Mouse (Mus musculus) forebrain, embryonic 13.5 days (tissue): ENCODE measurements around the gene Ckap4. TPM values are rescaled to one million over a fixed set of nuclear protein-coding genes. Genes with fewer than 3 reads are reported as not detected.
"Not testable (repeated sequence)": the region's sequence is repeated elsewhere in the genome, so short reads cannot be mapped to it uniquely, and the experiment has no call there.

Source experiments
- ATAC-seq: fragments of 200-750 bp; cut with Nextera tagmentation; 2 replicates; pipeline ENCODE4 v1.8.0; 2017
- H3K27ac ChIP-seq: fragments of 300-500 bp; sonication (generic); 2 replicates; pipeline ENCODE4 v1.5.1; 2015; ENCODE audit warnings: inconsistent platforms, mild to moderate bottlenecking, moderate library complexity
- H3K27me3 ChIP-seq: fragments of 300-500 bp; sonication (generic); 2 replicates; pipeline ENCODE4 v1.6.1; 2015; ENCODE audit warnings: mild to moderate bottlenecking, inconsistent platforms
- H3K36me3 ChIP-seq: fragments of 300-500 bp; sonication (generic); 2 replicates; pipeline ENCODE4 v1.6.1; 2015; ENCODE audit warnings: mild to moderate bottlenecking, inconsistent platforms; ENCODE audit not compliant: poor library complexity, severe bottlenecking
- H3K4me1 ChIP-seq: fragments of 300-500 bp; sonication (generic); 2 replicates; pipeline ENCODE4 v1.6.1; 2015; ENCODE audit warnings: inconsistent platforms
- H3K4me2 ChIP-seq: fragments of 300-500 bp; sonication (generic); 2 replicates; pipeline ENCODE4 v1.6.1; 2015; ENCODE audit warnings: inconsistent platforms, mild to moderate bottlenecking, moderate library complexity
- H3K4me3 ChIP-seq: fragments of 300-500 bp; sonication (generic); 2 replicates; pipeline ENCODE4 v1.5.1; 2015; ENCODE audit warnings: mild to moderate bottlenecking, inconsistent platforms
- H3K9ac ChIP-seq: fragments of 300-500 bp; sonication (generic); 2 replicates; pipeline ENCODE4 v1.6.1; 2015; ENCODE audit warnings: mild to moderate bottlenecking, inconsistent platforms
- H3K9me3 ChIP-seq: fragments of 300-500 bp; sonication (generic); replicated peaks from 2 replicates; pipeline ENCODE4 v1.6.1; 2016; ENCODE audit warnings: inconsistent platforms
- WGBS: fragments of 180-500 bp; shearing (Covaris S2); methylation state at CpG from one replicate; pipeline ENCODE4 v1.1.7; 2015; 5-methylcytosine and 5-hydroxymethylcytosine counted together
- polyA plus RNA-seq: library from polyadenylated mRNA; unstranded; fragments of >200 nt; fragmentation: Nextera tagmentation; extraction: Ambion mirVana; gene quantifications from 2 replicates; pipeline ENCODE4 v1.2.1, GENCODE M21; 2015

The Ckap4 gene
- polyA plus RNA-seq, 1 experiment from 2014 or later, result 39.0 TPM

- H3K9ac ChIP-seq, result no peak overlapping the region
- no peak overlapping the region for H3K4me2 ChIP-seq
- H3K36me3 ChIP-seq, result peaks cover 39% of the 10 kb centered on the region
- ATAC-seq, result no peak
- no peaks in the 10 kb centered on the region for H3K4me1 ChIP-seq
- no peaks in the 10 kb centered on the region for H3K27me3 ChIP-seq
- H3K27ac ChIP-seq, result no peak overlapping the region
- 52% methylated on average over 10 of the region's 10 CpGs for WGBS
- H3K4me3 ChIP-seq, result no peak overlapping the region
- H3K9me3 ChIP-seq, result no peaks in the 10 kb centered on the region
Measured at GRCm38 (mm10) chr10:84523682-84524081, 10.2 kb downstream of the Ckap4 start.

- Histone ChIP-seq H3K27me3 (no peaks in the 10 kb centered on the region), H3K9ac (no peak overlapping the region), H3K4me3 (no peak overlapping the region), H3K4me2 (no peak overlapping the region), H3K36me3 (no peaks in the 10 kb centered on the region), H3K9me3 (no peaks in the 10 kb centered on the region), H3K4me1 (peaks cover 3% of the 10 kb centered on the region; the same call in 1 of the 2 replicates), H3K27ac (no peak overlapping the region)
- 0 out of 2 replicates have a peak, but pooled peaks have one; percentile 9 for ATAC-seq
- WGBS, result 69% methylated on average over 11 of the region's 11 CpGs
Measured at GRCm38 (mm10) chr10:84516414-84516927, 17.4 kb downstream of the Ckap4 start.

GRCm38 (mm10) chr10:84515980-84516379 lies 17.9 kb downstream of the Ckap4 start:
- not testable (repeated sequence) for H3K27ac ChIP-seq, H3K4me1 ChIP-seq, H3K27me3 ChIP-seq, H3K36me3 ChIP-seq, H3K4me3 ChIP-seq, H3K9ac ChIP-seq, H3K9me3 ChIP-seq, H3K4me2 ChIP-seq
- ATAC-seq, result peak; percentile 11
- 62% methylated on average over 1 of the region's 1 CpGs for WGBS

- no peaks in the 10 kb centered on the region for H3K9me3 ChIP-seq
- no peak overlapping the region for H3K4me3 ChIP-seq
- ATAC-seq, result peak; percentile 86
- WGBS, result 18% methylated on average over 3 of the region's 3 CpGs
- no peak overlapping the region for H3K4me2 ChIP-seq
- no peak overlapping the region for H3K9ac ChIP-seq
- H3K27ac ChIP-seq, result no peak overlapping the region
- no peaks in the 10 kb centered on the region for H3K36me3 ChIP-seq
- peaks cover 3% of the 10 kb centered on the region; the same call in 1 of the 2 replicates for H3K4me1 ChIP-seq
- H3K27me3 ChIP-seq, result no peaks in the 10 kb centered on the region
Measured at GRCm38 (mm10) chr10:84515512-84515950, 18.3 kb downstream of the Ckap4 start.

- Histone ChIP-seq H3K4me2 (no peak overlapping the region), H3K4me3 (no peak overlapping the region), H3K9ac (no peak overlapping the region), H3K27me3 (no peaks in the 10 kb centered on the region), H3K36me3 (no peaks in the 10 kb centered on the region), H3K4me1 (peaks cover 3% of the 10 kb centered on the region; the same call in 1 of the 2 replicates), H3K27ac (no peak overlapping the region), H3K9me3 (no peaks in the 10 kb centered on the region)
- no peak for ATAC-seq
- 41% methylated on average over 5 of the region's 5 CpGs for WGBS
Measured at GRCm38 (mm10) chr10:84514038-84514578, 19.8 kb downstream of the Ckap4 start.

- H3K4me2 ChIP-seq, result no peak overlapping the region
- H3K27me3 ChIP-seq, result no peaks in the 10 kb centered on the region
- peaks cover 3% of the 10 kb centered on the region; the same call in 1 of the 2 replicates for H3K4me1 ChIP-seq
- no peak overlapping the region for H3K9ac ChIP-seq
- ATAC-seq, result no peak
- H3K27ac ChIP-seq, result no peak overlapping the region
- H3K4me3 ChIP-seq, result no peak overlapping the region
- no peaks in the 10 kb centered on the region for H3K36me3 ChIP-seq
- H3K9me3 ChIP-seq, result no peaks in the 10 kb centered on the region
Measured at GRCm38 (mm10) chr10:84512766-84513165, 21.1 kb downstream of the Ckap4 start.

- H3K4me3 ChIP-seq, result no peak overlapping the region
- no peak overlapping the region for H3K27ac ChIP-seq
- no peak overlapping the region for H3K9ac ChIP-seq
- ATAC-seq, result no peak
- no peaks in the 10 kb centered on the region for H3K9me3 ChIP-seq
- no peaks in the 10 kb centered on the region for H3K36me3 ChIP-seq
- no peak overlapping the region for H3K4me2 ChIP-seq
- H3K27me3 ChIP-seq, result no peaks in the 10 kb centered on the region
- WGBS, result 93% methylated on average over 1 of the region's 1 CpGs
- H3K4me1 ChIP-seq, result no peaks in the 10 kb centered on the region
Measured at GRCm38 (mm10) chr10:84508603-84509002, 25.3 kb downstream of the Ckap4 start.

GRCm38 (mm10) chr10:84498867-84499266 lies 35.0 kb downstream of the Ckap4 start:
- Histone ChIP-seq H3K4me1 (no peaks in the 10 kb centered on the region), H3K4me2 (no peak overlapping the region), H3K27me3 (no peaks in the 10 kb centered on the region), H3K36me3 (no peaks in the 10 kb centered on the region), H3K27ac (no peak overlapping the region), H3K9ac (no peak overlapping the region), H3K9me3 (no peaks in the 10 kb centered on the region), H3K4me3 (no peak overlapping the region)
- 80% methylated on average over 2 of the region's 2 CpGs for WGBS
- ATAC-seq, result no peak

GRCm38 (mm10) chr10:84496805-84497204 lies 37.1 kb downstream of the Ckap4 start:
- no peaks in the 10 kb centered on the region for H3K9me3 ChIP-seq
- no peak for ATAC-seq
- 35% methylated on average over 2 of the region's 2 CpGs for WGBS
- no peaks in the 10 kb centered on the region for H3K27me3 ChIP-seq
- H3K9ac ChIP-seq, result no peak overlapping the region
- H3K4me2 ChIP-seq, result no peak overlapping the region
- no peaks in the 10 kb centered on the region for H3K36me3 ChIP-seq
- no peak overlapping the region for H3K4me3 ChIP-seq
- H3K27ac ChIP-seq, result no peak overlapping the region
- H3K4me1 ChIP-seq, result no peaks in the 10 kb centered on the region

- no peak overlapping the region for H3K4me3 ChIP-seq
- ATAC-seq, result no peak
- H3K27me3 ChIP-seq, result no peaks in the 10 kb centered on the region
- no peaks in the 10 kb centered on the region for H3K9me3 ChIP-seq
- H3K27ac ChIP-seq, result no peak overlapping the region
- no peaks in the 10 kb centered on the region for H3K36me3 ChIP-seq
- 91% methylated on average over 7 of the region's 7 CpGs for WGBS
- H3K4me1 ChIP-seq, result no peaks in the 10 kb centered on the region
- H3K9ac ChIP-seq, result no peak overlapping the region
- H3K4me2 ChIP-seq, result no peak overlapping the region
Measured at GRCm38 (mm10) chr10:84494432-84494831, 39.4 kb downstream of the Ckap4 start.

GRCm38 (mm10) chr10:84490115-84490514 lies 43.7 kb downstream of the Ckap4 start:
- ATAC-seq, result no peak
- H3K36me3 ChIP-seq, result no peaks in the 10 kb centered on the region
- H3K4me1 ChIP-seq, result no peaks in the 10 kb centered on the region
- H3K27me3 ChIP-seq, result no peaks in the 10 kb centered on the region
- no peak overlapping the region for H3K4me2 ChIP-seq
- no peak overlapping the region for H3K27ac ChIP-seq
- 96% methylated on average over 5 of the region's 5 CpGs for WGBS
- H3K9me3 ChIP-seq, result no peaks in the 10 kb centered on the region
- no peak overlapping the region for H3K4me3 ChIP-seq
- no peak overlapping the region for H3K9ac ChIP-seq

- Histone ChIP-seq H3K4me2 (no peak overlapping the region), H3K27me3 (no peaks in the 10 kb centered on the region), H3K27ac (no peak overlapping the region), H3K4me3 (no peak overlapping the region), H3K36me3 (no peaks in the 10 kb centered on the region), H3K9me3 (no peaks in the 10 kb centered on the region), H3K4me1 (no peaks in the 10 kb centered on the region), H3K9ac (no peak overlapping the region)
- WGBS, result 31% methylated on average over 6 of the region's 6 CpGs
- no peak for ATAC-seq
Measured at GRCm38 (mm10) chr10:84488315-84488714, 45.5 kb downstream of the Ckap4 start.

- Histone ChIP-seq H3K4me3 (no peak overlapping the region), H3K9ac (no peak overlapping the region), H3K27me3 (no peaks in the 10 kb centered on the region), H3K4me2 (no peak overlapping the region), H3K9me3 (no peaks in the 10 kb centered on the region), H3K36me3 (no peaks in the 10 kb centered on the region), H3K27ac (no peak overlapping the region), H3K4me1 (no peaks in the 10 kb centered on the region)
- WGBS, result 58% methylated on average over 1 of the region's 1 CpGs
- ATAC-seq, result no peak
Measured at GRCm38 (mm10) chr10:84484661-84485060, 49.2 kb downstream of the Ckap4 start.
